Mouse (Mus musculus): ENCODE measurements around the gene Gm49510.

GRCm38 (mm10) chr15:78931577-78931976 is 32.1 kb downstream of the Gm49510 start:
- TF ChIP-seq POLR2A (IDR thresholded peaks at IDR 0.05; ENCODE audit: borderline replicate concordance, low read depth, low read length) (no peak), CTCF (IDR thresholded peaks at IDR 0.05; ENCODE audit: low read depth, low read length) (peak; percentile 53; the same call in 1 of the 2 replicates)

Measured in bone marrow macrophage, adult 2 months (primary cell).